Mouse (Mus musculus) cerebellum, adult 11 months (tissue): ENCODE results near the gene Tspan14.

Source experiments
- DNase-seq: peaks from one replicate; pipeline ENCODE4 v3.0.0; 2022

Gene Tspan14

GRCm38 (mm10) chr14:40864811-40865514 is 101.6 kb downstream of the Tspan14 start:
- no peak for DNase-seq

- no peak for DNase-seq
Observed at GRCm38 (mm10) chr14:40863659-40864058, 102.9 kb downstream of the Tspan14 start.

GRCm38 (mm10) chr14:40863022-40863421 is 103.6 kb downstream of the Tspan14 start:
- no peak for DNase-seq
